Mouse (Mus musculus) frontal cortex, postnatal 36 days (tissue): ENCODE measurements around the gene Hmgcll1.
"Not testable (repeated sequence)": the region's sequence is repeated elsewhere in the genome, so short reads cannot be mapped to it uniquely, and the experiment has no call there.

Source experiments
- DNase-seq, 2 experiments: peaks; one replicate each; pipeline ENCODE4 v3.0.0; 2022; ENCODE audit warnings: low spot score in 2 of 2

The Hmgcll1 gene

DNA sequence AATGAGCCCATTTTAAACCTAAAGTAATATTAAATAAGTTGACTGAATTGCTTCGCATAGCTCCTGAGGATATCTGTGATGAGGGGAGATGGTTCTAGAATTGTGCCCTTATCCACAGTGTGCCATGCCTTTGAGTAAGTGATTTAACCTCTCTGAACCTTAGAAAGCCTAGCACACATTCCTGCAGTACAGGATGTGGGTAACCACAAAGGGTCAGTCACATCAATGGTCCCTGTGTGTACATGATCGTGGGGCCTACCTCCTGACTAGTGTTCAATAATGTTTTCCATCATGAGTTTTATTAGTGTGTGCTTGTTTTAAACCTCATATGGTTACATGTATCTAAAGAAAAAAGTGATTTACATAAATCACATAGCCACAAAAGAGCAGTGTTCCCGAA is 46.3 kb downstream of the Hmgcll1 start:
- no peak for DNase-seq

DNA sequence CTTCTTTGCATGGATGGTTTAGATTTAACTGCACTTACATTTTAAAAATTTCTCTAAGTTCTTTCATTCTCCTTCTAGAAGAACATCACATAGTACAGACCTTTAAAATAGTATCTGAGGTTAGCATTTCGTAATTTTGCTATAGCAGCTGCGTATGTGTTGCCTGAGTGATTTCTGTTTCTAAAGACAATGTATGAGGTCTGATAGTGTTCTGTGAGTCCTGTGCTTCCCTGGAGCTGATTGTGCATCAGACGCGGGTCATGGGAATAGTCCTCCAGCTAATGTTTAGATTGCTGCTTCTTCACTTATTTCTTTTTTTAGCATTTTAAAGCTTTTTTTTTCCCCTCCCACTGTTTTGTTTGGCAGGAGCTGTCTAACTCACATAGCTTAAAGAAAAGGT is 46.8 kb downstream of the Hmgcll1 start:
- no peak for DNase-seq

DNA sequence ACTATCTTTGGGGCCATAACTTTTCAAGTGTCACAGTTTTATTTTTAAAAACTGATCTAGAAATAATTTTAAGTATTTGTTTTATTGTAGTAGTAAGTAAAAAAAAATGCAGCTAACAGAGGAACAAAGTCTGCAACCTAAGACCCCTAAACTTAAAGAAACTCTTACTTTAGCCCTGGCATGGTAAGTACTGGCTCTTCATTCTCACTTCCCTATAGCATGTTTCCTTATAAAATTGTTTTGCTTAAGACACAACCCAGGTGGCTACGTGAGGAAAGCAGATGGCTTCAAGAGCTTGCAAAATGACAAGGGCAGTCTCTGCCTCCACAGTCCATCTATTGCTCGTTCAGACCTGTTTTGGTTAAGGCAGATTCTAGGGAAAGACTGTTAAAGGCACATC is 49.5 kb downstream of the Hmgcll1 start:
- no peak for DNase-seq

DNA sequence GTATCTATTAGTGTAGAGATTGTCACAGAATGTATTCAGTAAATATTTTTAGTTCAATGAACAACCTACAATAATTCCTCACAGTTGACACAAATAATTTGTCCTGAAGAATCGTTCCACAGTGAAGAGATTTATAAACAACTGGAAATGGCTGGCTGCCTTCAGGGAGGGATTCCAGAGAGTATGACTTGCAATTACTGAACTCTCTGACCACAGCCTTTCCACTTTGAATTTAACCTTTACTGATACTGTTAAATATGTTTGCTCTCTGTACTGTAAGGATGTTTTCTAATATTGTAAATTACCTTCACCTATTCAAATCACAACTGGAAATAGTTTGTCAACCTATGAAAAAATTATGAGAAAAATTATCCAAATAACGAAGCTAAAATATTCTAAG is 76.9 kb downstream of the Hmgcll1 start:
- DNase-seq = no peak

DNA sequence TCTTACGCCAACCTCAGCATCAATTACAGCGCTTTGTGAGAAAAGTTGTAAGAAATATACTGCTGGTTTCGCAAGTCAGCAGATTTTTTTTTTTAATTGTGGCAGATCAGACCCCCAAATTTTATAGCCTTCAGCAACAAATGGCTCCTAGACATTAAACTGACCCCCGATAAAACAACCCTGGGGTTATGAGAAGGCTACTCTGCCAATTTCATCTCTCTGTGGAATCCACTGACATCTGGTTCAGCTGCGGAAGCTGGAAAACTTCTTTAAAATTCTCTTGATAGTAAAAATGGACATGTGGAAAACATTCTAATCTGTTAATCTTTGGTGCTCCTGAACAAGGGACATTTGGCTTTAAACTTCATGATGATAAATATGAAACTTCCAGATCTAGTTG is 82.6 kb downstream of the Hmgcll1 start:
- no peak for DNase-seq

DNA sequence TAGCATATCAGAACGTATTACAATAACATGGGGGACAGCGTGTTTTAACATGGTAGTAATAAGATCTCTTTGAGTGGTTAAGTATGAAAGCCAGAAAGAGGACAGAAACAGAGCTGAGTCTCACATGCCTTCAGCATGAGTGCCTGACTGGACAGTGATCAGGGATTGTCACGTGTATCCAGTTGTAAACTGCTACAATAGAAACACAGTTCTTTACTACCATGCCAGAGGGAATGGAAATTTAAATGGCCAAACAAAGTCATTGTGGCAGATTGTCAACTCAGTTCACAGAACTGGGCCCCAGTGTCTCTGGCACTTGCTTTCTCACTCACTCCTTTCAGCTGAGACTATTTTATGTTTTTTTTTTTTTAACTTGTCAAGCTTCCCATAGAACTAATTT is 85.3 kb downstream of the Hmgcll1 start:
- DNase-seq = no peak

DNA sequence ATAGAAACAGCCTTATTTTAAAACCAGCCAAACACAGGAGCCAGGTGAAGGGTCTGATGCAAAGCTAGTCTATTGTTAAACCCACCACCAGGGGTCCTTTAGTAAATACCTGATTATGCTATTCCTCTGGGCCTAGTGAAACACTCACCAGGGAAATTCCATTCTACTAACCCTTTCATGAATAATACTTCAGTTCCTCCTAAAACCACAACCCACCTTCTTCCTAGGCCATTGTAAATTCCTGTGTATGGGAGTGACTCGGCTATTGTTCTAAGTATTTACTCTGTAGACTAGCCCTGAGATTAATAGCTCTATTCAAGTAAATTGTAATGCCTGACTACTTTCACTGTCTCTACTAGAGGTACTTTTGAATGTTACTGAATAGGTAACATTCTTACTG is 89.8 kb downstream of the Hmgcll1 start:
- not testable (repeated sequence) for DNase-seq

DNA sequence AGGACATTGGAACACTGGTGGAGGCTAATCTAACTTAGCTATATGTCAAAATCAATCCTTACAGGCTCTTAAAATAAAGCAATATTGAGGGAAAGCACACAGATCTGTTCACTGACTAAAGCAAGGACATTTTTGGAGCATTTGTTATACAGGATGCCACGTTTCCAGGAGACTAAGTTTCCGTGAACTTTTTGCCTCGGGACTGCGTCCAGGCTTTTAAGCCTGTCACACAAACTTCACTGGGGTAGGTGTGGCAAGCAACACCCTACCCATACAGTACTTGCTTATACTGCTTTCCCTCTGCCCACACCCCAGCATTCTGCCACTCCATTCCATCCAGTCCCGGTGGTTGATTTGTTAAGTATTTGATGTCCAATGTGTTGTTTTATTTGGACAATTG is 90.2 kb downstream of the Hmgcll1 start:
- no peak for DNase-seq

DNA sequence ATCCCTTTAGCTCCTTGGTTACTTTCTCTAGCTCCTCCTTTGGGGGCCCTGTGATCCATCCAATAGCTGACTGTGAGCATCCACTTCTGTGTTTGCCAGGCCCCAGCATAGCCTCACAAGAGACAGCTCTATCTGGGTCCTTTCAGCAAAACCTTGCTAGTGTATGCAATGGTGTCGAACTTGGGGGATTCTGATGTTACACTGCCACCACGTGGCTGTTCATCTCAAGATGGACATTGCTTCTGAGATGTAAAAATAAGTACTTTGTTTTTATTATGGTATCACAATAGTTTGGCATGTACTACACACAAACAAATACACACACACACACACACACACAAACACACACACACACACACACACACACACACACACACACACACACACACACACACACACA is 108.2 kb downstream of the Hmgcll1 start:
- peak; percentile 47 to 66 for DNase-seq

DNA sequence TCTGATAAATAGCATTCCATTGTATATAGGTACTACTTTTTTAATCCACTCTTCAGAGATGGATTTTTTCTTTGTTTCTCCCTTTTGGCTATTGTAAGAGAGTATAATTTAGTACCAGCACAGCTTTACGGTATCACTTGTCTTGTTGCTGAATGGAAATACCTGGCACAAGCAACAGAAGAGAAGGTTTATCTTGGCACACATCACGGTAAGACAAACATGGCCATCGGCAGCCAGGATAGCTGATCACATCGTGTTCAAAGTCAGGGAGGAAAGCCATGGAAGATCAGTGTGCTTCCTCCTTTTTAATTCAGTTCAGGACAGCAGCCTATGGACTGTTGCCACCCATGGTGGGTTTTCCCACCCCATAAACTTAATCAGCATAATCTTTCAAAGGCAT is 109.6 kb downstream of the Hmgcll1 start:
- DNase-seq = no peak

DNA sequence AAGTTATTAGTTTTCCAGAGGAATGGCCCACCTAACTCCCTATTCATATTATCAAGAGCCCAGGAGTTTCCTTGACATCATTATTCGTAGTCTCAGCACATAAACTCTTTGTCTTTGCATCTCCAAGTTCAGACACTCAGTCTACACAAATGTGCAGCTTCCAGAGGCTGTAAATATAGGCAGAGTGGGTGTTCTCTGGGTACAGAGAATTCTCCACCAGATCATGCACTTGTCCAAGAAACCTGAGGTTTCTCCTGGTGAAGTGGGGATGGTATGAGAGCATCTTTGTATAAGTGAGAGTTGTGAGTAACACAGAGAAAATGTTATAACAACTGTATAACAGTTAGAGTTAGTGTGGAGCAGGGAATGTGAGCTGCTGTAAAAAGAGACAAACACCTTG is 114.7 kb downstream of the Hmgcll1 start:
- no peak for DNase-seq

DNA sequence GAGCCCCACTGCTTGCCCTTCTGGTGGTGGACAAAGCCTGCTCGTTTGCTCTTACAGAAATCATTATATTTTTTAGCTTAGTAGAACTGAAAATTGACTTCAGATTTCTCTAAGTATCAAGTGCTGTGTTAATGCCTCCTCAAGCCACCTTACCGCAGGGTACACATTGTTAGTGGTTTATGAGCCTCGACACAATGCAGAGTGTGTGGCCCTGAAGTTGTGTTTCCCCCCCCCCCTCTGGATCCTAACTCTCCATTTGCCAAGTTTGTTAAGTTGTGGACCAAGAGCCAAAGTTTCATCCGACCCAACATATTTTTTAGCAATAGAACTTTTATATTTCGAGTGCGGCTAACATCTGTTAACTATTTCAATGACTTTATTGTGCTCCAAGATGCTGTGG is 119.4 kb downstream of the Hmgcll1 start:
- DNase-seq = no peak

DNA sequence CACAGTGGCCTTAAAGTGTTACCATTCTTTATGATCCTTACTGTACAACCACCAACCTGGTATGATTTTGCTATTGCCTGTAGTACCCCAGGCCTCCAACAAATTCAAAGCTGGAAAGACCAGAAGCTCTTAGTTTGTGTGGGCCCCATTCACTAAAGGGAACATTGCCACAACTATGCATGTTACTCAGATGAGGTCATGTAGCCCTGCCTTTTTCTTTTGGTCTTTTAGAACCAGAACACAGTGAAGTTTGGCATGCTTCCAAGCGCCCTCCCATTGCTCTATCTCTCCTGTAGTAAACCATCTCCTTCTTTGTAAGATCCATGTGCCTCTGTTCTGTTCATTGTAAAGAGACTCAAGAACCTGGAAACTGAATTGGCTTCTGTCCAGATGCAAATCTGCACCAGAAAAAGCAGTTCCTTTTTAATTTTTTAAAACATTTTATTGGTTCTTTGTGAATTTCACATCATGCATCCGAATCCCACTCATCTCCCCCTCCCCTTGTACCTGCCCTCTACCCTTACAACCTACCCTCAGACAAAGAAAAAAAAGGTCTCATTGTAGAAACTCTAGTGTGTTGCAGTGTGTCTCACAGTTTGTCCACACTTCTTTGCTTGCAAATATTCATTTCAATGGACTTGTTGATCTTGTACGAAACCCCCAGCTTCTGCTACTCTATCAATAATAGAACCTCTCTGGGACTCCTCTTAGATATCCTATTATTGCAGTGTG is 123.9 kb downstream of the Hmgcll1 start:
- DNase-seq = no peak

DNA sequence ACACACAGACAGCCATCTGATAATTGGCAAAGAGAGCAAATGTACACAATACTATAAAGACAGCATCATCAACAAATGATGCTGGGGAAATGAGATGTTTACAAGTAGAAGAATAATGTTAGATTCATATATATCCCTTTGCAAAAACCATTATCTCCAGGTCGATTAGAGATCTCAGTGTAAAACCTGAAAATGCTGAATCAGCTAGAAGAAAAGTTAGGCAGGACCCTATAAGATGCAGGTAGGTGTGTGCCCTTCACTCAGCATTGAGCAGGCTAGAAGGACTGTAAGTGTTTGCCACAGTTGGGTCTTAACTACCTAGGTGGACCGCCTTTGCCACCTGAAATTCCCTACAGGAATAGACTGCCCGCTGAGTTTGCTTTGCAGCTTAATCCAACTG is 130.9 kb downstream of the Hmgcll1 start:
- DNase-seq = no peak

DNA sequence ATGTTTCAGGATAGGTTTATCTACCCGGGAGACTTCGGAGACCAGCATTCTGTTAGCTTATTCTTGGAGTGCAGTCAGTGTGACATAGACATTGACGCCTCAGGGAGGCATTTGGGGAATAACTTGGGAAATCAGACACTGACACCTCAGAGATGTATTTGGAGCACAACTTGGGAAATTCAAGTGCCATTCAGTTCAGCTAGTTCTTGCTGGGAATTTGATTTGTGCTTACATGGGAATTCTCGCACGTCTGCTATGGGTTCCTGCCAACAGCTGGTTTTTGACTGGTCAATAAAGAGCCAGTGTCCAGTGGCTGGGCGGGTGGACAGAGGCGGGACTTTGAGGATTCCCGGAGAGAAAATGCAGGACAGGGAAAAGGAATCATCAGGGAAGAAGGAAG is 147.8 kb downstream of the Hmgcll1 start:
- no peak for DNase-seq

DNA sequence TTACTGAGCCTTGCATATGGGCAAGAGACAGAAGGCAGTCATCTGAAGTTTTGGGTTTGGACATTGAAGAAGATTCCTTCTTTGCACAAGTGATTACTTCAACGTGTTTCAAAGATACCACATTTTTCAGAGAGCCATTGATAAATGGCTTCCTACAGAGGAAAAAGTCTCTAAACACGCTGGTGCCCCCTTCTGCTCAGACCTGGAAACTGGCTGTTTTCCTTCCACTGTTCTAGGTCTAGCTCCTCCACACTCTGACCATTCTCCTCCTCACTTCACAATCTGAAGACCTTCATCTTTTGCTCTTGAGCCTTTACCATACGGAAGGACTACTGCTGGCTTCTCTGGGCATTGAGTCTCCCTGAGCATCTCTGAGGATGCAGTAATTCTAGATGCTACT is 153.7 kb downstream of the Hmgcll1 start:
- DNase-seq = peak in 1 of 2 experiments; percentile 14

DNA sequence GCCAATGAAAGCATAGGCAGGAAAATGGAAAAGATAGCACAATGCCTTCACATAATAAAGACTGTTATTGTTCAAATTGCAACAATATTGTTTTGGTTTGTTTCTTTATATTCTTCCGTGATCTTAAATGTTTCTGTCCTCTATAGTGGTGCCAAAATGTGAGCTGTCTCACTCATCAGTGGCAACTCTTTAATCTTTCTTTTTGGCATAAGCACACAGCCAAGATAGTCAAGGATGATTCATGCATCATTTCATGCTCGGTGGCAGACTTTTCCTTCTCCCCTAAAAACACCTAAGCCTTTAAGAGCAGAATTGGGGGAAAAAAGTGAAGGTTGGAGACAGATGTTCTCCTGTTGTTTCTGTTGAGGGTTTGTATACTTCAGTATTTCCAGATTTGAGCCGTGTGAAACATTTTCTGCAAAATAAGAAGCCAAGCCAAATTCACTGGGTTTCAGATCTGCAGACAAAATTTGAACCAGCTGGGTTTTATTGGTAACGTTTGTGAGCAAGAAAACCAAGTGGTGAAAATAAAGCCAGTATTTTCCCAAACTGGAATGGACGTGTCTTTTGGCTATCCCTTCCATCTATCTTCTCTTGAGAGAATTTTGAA is 158.1 kb downstream of the Hmgcll1 start:
- DNase-seq = peak in 1 of 2 experiments; percentile 2

DNA sequence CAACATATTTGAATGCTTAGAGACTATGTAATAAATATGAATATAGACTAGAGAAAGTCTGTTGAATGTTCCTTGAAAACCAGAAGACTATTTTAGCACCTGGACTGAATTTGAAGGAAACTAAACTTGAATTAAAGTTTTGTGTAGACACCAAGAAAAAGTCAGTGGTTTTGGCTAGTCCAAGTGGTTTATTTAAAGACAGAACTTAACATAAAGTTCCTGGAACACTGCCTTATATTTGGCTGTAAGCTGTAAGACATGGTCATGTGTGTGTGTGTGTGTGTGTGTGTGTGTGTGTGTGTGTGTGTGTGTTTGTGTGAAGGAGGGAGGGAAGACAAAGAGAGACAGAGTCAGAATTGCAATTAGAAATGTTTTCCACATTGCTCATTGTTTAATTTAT is 164.6 kb downstream of the Hmgcll1 start:
- DNase-seq = no peak
